Mouse (Mus musculus) cerebellum, adult 11 months (tissue): ENCODE data around the gene Suox.
"Not testable (repeated sequence)": the region's sequence is repeated elsewhere in the genome, so short reads cannot be mapped to it uniquely, and the experiment has no call there.

Experiments used
- DNase-seq: peaks from one replicate; pipeline ENCODE4 v3.0.0; 2022

Gene Suox

DNA sequence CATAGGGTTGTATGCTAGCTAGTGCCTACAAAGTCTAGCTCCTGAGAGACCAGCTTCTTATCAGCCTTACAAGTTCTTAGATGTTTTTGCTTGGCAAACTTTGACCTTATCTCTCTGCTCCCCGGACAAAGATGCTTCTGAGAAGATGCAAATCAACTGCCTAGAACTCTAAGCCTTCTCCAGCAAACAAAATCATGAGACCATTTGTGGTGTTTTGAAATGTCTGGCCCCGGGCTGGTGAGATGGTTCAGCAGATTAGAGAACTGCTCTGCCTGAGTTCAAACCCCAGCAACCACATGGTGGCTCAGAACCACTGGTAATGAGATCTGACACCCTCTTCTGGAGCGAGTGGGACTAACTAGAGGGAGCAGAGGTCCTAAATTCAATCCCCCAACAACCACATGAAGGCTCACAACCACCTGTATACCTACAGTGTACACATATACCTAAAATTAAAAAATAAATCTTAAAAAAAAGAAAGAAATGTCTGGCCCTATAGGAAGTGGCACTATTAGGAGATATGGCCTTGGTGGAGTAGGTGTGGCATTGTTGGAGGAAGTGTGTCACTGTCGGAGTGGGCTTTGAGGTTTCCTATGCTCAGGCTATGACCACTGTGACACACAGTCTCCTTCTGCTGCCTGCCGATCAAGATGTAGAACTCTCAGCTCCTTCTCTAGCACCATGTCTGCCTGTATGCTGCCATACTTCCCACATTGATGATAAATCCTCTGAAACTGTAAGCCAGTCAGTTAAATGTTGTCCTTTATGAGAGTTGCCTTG lies 10.2 kb downstream of the Suox start:
- DNase-seq = no peak

GRCm38 (mm10) chr10:128662465-128662864 lies 11.4 kb downstream of the Suox start:
- DNase-seq = no peak

DNA sequence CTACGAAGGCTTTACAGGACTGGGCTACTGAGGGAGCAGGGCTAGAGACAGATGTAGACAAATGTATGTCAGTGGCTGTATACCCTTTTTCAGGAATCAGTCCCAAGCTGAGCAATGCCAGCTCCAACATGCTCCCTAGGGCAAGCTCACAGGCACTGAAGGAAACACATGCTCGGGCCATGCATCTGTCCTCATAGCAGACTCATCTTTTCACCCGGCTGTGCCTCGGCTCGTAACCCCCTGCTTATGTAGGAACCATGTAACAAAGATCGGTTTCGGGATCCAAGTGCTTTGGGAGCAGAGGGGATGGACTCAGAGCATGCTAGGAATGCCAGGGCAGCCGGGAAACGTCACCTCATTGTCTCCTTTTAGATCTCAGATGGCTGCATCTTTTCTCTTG lies 14.4 kb downstream of the Suox start:
- DNase-seq = no peak

- no peak for DNase-seq
These were observed 16.0 kb downstream of the Suox start for GRCm38 (mm10) chr10:128657844-128658243.

GRCm38 (mm10) chr10:128656731-128657130 lies 17.1 kb downstream of the Suox start:
- no peak for DNase-seq

- no peak for DNase-seq
These were observed 18.6 kb downstream of the Suox start for GRCm38 (mm10) chr10:128655254-128655653.

DNA sequence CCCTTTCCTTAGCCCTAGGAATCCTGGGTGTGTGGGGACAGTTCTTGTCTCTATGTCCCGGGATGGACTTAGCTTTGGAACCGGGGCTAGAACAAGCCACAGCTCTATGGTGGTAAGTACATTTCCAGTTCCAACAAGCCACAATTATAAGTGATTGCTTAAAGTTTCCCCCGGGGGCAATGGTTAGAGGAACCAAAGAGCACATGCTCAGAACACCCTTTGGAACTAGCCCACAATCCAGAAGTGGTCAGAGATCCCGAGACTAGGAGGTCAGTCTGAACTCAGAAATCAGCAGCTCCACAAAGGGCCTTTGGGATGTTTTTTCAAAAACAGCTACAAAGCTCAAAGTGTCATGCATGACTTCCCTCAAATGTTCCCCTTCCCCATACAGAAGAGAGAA lies 20.0 kb downstream of the Suox start:
- no peak for DNase-seq

GRCm38 (mm10) chr10:128646139-128647089 lies 27.5 kb downstream of the Suox start:
- DNase-seq = peak; percentile 35

DNA sequence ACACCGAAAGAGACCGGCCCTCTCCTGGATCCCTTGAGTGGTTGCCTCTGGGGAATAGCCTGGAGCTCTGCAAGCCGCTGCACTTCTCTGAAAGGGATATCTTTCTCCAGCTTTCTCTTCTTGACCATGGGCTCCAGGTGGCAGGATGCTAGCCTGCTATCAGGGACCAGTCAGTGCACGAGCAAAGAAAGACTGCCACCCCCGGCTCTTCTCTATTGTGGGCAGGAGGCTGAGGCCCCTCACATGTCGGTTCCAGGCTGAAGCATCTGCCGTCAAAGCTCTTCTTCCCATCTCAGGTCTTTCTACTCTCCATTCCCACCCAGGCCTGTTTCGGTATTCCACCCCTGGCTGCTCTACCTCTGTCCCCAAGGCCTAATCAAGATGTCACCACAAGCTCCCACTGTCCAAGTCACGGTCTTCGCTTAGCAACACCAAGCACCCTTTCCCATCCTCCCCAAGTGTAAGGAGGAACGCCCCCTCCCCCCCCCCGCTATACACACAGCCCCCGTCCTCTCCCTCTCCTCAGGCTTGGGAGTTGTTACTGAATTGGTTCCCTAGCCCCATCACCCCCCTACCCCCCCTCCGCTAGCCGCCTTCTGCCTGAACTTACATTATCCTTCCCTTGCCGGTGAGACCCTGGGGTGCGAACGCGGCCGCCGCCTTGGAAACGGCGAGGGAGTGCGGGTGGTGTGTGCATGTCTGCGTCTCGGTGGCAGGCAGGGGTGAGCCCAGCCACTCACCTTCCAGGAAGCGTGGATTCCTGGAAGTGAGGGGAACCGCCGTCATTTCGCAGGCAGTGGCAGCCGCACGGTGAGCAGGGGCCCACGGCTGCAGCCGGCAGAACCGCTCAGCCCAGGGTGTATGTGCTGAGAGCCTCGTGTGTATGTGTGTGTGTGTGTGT lies 28.5 kb downstream of the Suox start, which contains the start of gene Ikzf4:
Gene Ikzf4, minus strand, starts transcription at position 881 of the 901 bp plus-strand sequence.
- peak; percentile 45 for DNase-seq

DNA sequence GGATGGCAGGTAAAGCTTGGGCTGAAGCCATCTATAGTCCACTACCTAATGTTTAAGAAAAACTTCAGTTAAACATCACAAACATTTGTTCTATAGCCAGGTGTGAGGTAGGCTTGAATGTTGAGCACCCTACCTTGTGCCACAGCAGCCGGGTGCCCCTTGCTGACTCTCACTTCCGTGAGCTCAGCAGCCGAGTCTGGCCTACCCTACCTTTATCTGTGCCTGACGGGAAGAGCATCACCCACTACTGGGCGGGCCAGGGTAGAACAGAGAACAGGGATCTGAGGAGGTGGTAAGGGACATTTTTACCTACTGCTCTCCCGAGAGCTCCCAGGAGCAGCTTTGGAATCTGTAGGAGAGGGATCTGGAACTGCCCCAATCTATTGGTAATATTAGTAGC lies 31.1 kb downstream of the Suox start:
- DNase-seq = no peak

DNA sequence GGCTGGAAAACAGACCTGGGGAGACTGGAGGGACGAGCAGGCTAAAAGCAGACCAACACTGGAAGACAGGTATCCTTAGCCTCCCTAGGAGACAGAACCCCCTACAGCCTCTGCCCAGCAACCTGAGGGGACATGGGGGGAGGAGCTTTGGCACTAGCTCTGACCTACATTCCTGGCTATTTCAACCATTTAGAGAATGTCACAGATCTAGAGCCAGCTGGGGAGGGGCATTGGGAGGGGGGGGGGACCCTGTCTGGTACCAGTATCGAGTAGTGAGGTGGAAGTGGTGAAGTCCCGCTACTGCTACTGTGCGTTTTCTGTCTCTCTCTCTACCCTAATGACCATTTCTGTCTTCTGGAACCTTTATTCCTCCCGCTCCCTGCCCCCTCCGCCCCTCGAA lies 32.0 kb downstream of the Suox start:
- no peak for DNase-seq

- no peak for DNase-seq
These were observed 33.0 kb downstream of the Suox start for GRCm38 (mm10) chr10:128640891-128641290.

DNA sequence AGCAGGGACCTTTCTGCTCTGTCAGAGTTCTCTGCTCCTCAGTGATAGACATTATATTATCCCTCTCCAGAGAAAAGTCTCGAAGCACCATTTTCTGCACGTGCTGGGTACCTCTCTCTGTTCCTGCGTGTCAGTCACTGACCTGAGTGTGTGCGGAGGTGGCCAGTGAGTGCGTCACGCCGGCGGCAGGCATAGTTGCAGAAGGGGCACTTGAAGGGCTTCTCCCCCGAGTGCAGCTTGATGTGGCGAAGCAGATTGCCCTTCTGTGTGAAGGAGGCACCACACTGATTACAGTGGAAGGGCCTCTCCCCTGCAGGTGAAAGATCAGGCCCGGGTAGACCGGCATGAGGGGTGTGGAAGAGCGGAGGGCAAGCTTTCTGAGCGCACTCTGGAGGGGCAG lies 33.9 kb downstream of the Suox start:
- no peak for DNase-seq

- no peak for DNase-seq
These were observed 36.9 kb downstream of the Suox start for GRCm38 (mm10) chr10:128637011-128637410.

GRCm38 (mm10) chr10:128636561-128636960 lies 37.3 kb downstream of the Suox start:
- no peak for DNase-seq

- DNase-seq = no peak
These were observed 38.2 kb downstream of the Suox start for GRCm38 (mm10) chr10:128635697-128636096.

DNA sequence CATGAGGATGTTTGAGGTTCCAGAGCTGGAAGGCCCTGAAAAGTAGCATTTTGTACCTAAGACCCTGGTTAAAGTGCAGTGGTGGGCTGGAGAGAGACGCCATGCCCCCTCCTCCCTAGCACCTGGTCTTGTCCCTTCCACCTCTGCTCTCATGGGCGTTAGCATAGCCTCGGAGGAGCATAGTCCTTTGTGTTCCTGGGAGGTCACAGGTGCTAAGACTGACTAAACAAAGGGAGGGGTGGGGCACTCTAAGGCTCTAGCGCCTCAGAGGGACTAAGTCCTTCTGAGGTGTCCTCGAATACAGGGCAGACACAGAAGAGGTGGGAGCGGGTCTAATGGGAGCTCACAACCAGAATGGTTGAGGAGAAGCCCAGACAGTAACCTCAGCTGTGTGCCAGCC lies 42.3 kb downstream of the Suox start:
- no peak for DNase-seq

GRCm38 (mm10) chr10:128630306-128630705 lies 43.6 kb downstream of the Suox start:
- not testable (repeated sequence) for DNase-seq

DNA sequence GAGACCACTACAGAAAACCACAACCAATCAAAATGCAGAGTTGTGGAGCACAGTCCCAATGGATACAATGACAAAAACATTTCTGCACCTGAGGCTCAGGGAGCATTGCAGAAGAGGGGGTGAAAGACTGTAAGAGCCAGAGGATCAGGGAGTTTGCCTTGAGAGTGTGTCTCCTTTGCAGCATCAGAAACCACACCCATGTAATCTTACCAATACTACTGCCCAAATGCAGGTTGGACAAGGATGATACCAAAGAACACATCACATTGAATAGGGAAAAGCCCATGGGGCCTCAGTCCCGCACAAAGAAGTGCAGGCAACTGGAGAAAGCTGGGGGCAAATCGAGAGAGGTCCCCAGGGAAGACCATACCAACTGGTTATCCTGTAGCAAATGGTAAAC lies 44.1 kb downstream of the Suox start:
- no peak for DNase-seq

- DNase-seq = peak; percentile 32
These were observed 46.2 kb downstream of the Suox start for GRCm38 (mm10) chr10:128627398-128628317.
